Mouse (Mus musculus) adrenal gland, postnatal 10 days (tissue): ENCODE measurements around the gene Pde8a. TPM values are rescaled to one million over a fixed set of nuclear protein-coding genes. Genes with fewer than 3 reads are reported as not detected.

ENCODE experiments used
- total RNA-seq, 2 experiments: library from RNA; stranded (reverse); gene quantifications; 2 replicates each; pipeline ENCODE4 v1.2.3; 2021

Pde8a gene
- total RNA-seq, 2 experiments from 2014 or later: 29.9 to 31.0 TPM

Other genes starting within 250 kb of the Pde8a start
- gene Zfp592, start 219.9 kb upstream of the Pde8a start, total RNA-seq: 10 to 100 TPM; 26.2 to 29.3 TPM
- gene Alpk3, start 156.0 kb upstream of the Pde8a start, total RNA-seq: 10 to 100 TPM in 1 of 2 experiments, 1 to 10 TPM in 1; 3.1 to 12.0 TPM
- gene Slc28a1, start 98.8 kb upstream of the Pde8a start, total RNA-seq: under 1 TPM; 0.58 to 0.66 TPM
- 1,000 to 10,000 TPM; 1,406 to 1,408 TPM for gene Rps17, start 131.7 kb downstream of the Pde8a start, total RNA-seq
- gene Cpeb1, start 241.9 kb downstream of the Pde8a start, total RNA-seq: 10 to 100 TPM in 1 of 2 experiments, 1 to 10 TPM in 1; 8.7 to 13.2 TPM